Mouse (Mus musculus) G1E (cell line): Measurements from ENCODE around the gene Osbpl7.

Experiments
- CTCF ChIP-seq: IDR thresholded peaks from 2 replicates; pipeline ENCODE4 v1.5.1; 2012; ENCODE audit warnings: low read depth, low read length, inconsistent platforms, mixed read lengths
- GATA1 ChIP-seq: IDR thresholded peaks from 2 replicates; pipeline ENCODE4 v1.6.1; 2012; ENCODE audit warnings: borderline replicate concordance, low read length, inconsistent platforms, mixed read lengths
- POLR2AphosphoS5 ChIP-seq: IDR thresholded peaks from 2 replicates; pipeline ENCODE4 v1.6.1; 2012; ENCODE audit warnings: low read depth, low read length, inconsistent platforms; ENCODE audit not compliant: insufficient replicate concordance
- TAL1 ChIP-seq: conservative IDR thresholded peaks from 2 replicates; pipeline ENCODE4 v1.6.1; 2012; ENCODE audit warnings: low read depth, low read length, inconsistent platforms, mixed read lengths

DNA sequence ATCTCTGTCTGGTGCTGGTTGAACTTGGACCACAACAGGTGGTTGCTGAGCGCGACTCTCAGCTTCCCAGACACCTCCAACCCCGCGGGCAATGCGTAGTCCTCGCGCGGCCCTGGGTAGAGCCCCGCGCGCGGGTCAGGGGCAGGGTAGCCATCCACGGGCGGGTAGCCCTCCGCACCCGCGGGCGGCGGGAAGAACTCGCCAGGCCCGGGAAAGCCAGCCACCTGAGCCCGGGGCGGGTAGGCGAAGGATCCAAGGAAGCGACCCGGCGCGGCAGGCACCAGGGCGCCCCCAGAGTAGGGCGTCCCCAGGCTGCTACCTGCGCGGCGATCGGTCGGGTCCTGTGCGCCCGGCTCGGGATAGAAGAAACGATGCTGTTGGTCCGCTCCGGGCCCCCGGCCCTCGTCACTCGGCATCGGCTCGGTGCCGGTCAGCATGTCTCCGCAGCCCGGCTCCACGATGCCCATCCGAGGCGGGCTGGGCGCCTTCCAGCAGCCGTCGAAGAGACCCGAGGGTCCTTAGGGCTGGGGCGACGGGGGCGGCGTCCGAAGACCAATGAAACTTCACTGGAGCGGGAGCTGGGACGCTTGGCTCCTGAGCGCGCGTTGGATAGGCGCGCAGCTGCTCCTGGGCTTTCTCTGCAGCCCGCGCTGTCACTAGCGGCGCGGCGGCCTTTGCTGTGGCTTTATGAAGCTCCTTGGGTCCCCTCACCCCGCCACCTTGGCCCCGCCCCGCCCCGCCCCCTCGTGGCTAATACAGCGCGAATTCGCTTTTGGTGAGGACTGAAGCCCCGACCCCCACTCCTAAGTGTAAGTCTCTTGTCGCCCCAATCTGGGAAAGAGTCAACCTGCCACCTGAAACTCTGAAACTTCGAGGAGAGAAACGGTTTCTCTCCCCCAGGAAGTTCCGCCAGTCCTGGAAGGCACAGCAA, 64.5 kb downstream of the Osbpl7 start, which contains the start of gene Tbx21:
- TF ChIP-seq GATA1 (no peak), CTCF (no peak), TAL1 (no peak), POLR2AphosphoS5 (no peak)
